Mouse (Mus musculus): ENCODE measurements around the gene Rars. TPM values are rescaled to one million over a fixed set of nuclear protein-coding genes. Genes with fewer than 3 reads are reported as not detected.

Rars gene
- polyA plus RNA-seq (2015; fragmentation: Nextera tagmentation; extraction: Ambion mirVana): 73.9 and 78.9 TPM in 2 replicates

DNA sequence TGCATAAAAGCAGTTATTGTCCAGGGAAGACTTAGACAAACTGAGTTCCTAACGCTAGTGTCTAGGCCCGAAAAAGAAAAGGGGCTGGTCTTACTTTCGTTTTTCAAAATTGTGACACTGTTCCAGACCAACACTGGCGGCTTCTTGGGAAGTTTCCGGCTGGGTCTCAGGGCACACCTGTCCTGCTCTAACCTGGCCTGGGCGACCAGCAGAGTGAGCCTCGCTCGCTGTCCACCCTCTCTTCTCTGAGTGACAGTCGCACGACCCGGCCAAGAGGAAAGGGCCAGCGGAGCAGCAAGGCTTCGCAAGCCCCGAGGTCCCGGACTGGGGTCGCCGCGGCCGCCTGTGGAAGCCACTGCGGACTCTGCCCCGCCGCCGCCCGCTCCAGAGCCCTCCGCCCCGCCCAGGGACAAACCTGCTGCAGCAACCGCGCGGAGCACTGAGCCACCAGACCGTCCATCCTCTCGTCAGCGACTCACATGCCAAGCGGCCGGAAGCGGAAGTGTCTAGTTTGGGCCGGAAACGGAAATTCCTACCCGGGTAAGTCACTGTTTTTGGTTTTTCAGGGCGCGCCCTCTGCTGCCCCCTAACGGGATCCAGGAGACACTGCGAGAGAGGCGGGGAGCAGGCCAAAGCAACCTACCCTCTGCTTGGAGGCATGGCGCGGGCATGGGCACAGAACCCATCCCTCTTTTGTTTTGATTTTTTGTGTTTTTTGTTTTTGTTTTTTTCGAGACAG lies at the start of gene Rars:
Gene Rars, minus strand, starts transcription at position 485 of the 739 bp plus-strand sequence.
- H3K9me3 ChIP-seq: no peaks in the 10 kb centered on the region
- WGBS: 4% methylated on average over 42 of the region's 46 CpGs
- H3K4me2 ChIP-seq: peak within 1 kb of the TSS; percentile 86
- 0 out of 2 replicates have a peak within 1 kb of the TSS, but pooled peaks have one; percentile 10 for H3K27ac ChIP-seq (replicated peaks)
- H3K27me3 ChIP-seq: no peaks in the 10 kb centered on the region
- H3K4me3 ChIP-seq: peak within 1 kb of the TSS; percentile 92
- H3K36me3 ChIP-seq: peaks cover 32% of the 10 kb centered on the region
- H3K4me1 ChIP-seq (replicated peaks): peaks cover 39% of the 10 kb centered on the region
- peak within 1 kb of the TSS; percentile 86 for H3K9ac ChIP-seq
- ATAC-seq (ENCODE audit: low read depth): peak; percentile 78

DNA sequence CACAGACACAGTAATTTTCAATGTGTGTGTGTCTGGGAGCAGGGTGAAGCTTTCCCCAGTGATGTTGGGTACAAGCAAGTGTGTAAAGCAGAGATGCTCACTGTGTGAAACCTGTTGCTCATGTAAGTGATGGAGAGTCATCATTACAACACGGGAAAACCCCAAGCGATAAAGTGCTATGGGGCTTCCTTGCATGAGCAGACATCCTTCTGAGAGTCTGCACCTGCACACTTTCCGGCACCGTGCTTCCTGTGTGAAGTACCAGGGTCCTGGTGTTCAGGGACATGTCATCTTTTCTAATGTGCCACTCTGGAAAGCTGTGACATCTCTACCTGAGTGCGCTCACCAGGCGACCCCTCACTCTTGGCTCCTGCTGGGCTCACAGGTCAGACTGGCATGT lies 48.5 kb upstream of the Rars start:
- H3K27me3 ChIP-seq: no peaks in the 10 kb centered on the region
- H3K9me3 ChIP-seq: no peaks in the 10 kb centered on the region
- no peak overlapping the region for H3K4me2 ChIP-seq
- H3K4me3 ChIP-seq: no peak overlapping the region
- H3K9ac ChIP-seq: no peak overlapping the region
- 0 out of 2 replicates have a peak, but pooled peaks cover 16% of the 10 kb centered on the region for H3K36me3 ChIP-seq
- peaks cover 23% of the 10 kb centered on the region for H3K4me1 ChIP-seq (replicated peaks)
- H3K27ac ChIP-seq (replicated peaks): no peak overlapping the region
- WGBS: 98% methylated on average over 6 of the region's 6 CpGs
- no peak for ATAC-seq (ENCODE audit: low read depth)

DNA sequence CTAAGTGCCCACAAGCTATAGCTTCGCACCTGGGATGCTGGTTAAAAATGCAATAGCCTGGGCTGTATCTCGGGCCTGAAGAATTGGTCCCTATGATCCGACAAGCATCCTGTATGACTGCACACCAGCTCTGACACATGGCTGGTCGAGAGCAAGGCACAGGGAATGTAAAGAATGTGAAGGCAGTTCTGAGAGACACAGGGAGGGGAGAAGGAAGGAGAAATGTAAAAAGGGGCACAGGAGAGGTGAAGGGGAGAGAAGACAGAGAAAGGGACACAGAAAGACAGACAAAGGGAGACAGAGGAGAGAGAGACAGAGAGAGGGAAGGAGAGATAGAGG lies 44.2 kb upstream of the Rars start:
- 36% methylated on average over 4 of the region's 4 CpGs for WGBS
- H3K9me3 ChIP-seq: no peaks in the 10 kb centered on the region
- no peak for ATAC-seq (ENCODE audit: low read depth)
- H3K4me3 ChIP-seq: no peak overlapping the region
- H3K9ac ChIP-seq: peak overlapping the region; percentile 31; the same call in 1 of the 2 replicates
- peak overlapping the region; percentile 74 for H3K27ac ChIP-seq (replicated peaks)
- H3K4me1 ChIP-seq (replicated peaks): peaks cover 58% of the 10 kb centered on the region
- peaks cover 17% of the 10 kb centered on the region; the same call in 1 of the 2 replicates for H3K36me3 ChIP-seq
- H3K27me3 ChIP-seq: no peaks in the 10 kb centered on the region
- no peak overlapping the region for H3K4me2 ChIP-seq

DNA sequence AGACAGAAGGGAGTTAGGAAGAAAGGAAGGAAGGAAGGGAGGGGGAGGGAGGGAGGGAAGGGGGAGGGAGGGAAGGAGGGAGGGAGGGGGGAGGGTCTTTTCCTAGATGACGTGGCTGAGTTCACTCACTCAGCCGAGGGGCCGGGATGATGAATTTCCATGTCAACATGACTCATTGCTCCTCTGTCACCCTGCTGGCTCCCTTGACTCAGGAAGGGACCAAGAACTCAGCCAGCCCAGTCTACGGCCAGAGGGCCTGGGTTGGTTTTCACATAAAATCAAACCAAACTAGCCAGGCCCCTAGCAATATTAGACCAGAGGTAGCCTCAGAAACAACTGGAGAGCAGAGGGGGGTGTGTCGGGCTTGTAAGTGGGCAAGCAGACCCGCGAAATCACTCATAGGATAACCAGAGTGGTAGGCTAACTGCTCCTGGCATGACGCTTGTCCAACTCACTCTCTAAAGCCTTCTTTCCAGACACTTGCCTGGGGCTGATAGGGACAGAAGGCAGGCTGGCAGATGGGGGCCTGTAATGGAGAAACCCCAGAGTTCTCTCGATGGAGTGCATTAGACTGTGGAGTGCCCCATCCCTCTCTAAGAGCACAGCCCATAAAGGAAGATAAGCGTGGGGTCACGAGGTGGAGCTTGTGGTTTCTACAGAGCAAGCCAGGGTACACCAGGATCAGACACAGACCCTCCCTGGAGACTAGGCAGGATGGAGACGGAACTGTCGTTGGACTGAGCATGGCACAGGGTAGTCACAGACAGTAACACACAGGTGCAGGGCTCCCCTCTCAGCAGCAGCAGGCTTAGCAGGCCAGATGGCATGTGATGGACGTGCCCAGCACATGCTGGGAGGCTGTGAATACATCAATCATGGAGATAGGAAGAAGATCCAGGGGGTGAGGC lies 43.6 kb upstream of the Rars start:
- peak; percentile 77 for ATAC-seq (ENCODE audit: low read depth)
- Histone ChIP-seq H3K9ac (peak overlapping the region; percentile 31; the same call in 1 of the 2 replicates), H3K4me2 (no peak overlapping the region), H3K27me3 (no peaks in the 10 kb centered on the region), H3K36me3 (peaks cover 12% of the 10 kb centered on the region; the same call in 1 of the 2 replicates), H3K27ac (replicated peaks) (peak overlapping the region; percentile 74), H3K9me3 (no peaks in the 10 kb centered on the region), H3K4me3 (no peak overlapping the region), H3K4me1 (replicated peaks) (peaks cover 60% of the 10 kb centered on the region)
- WGBS: 33% methylated on average over 14 of the region's 14 CpGs

DNA sequence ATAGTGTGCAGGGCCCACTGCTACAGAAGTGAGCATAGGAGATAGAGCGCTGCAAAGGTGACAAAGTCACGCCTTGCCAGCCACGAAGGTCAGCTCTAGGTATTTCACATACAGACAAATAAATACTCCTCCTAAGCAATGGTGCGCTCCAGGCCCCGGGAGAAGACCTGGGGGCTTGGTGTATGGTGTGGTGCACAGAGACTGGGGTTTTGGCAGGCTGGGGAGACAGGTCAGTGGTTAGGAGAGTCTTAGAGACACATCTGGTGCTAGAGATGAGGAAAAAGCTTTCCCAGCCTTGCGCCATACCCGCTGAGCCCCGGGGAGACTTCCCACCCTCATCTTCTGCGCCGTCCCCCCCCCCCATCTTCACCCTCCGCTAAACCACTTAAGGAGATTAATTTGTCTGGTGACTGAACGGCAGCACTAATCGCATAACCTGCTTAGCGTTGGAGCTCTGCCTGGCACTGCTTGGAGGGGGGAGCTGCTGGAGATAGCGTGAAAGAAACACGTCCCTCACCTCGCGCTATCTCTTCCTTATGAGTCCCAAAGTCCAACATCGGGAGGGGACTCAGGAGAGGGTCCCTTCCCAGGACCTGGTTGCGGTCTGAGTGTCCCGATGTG lies 39.4 kb upstream of the Rars start:
- Histone ChIP-seq H3K4me1 (replicated peaks) (peaks cover 47% of the 10 kb centered on the region), H3K27ac (replicated peaks) (peak overlapping the region; percentile 62), H3K9ac (peak overlapping the region; percentile 49), H3K36me3 (peaks cover 20% of the 10 kb centered on the region), H3K4me3 (peak overlapping the region; percentile 5; the same call in 1 of the 2 replicates), H3K4me2 (peak overlapping the region; percentile 43), H3K27me3 (no peaks in the 10 kb centered on the region), H3K9me3 (no peaks in the 10 kb centered on the region)
- ATAC-seq (ENCODE audit: low read depth): peak; percentile 41
- 36% methylated on average over 21 of the region's 21 CpGs for WGBS

DNA sequence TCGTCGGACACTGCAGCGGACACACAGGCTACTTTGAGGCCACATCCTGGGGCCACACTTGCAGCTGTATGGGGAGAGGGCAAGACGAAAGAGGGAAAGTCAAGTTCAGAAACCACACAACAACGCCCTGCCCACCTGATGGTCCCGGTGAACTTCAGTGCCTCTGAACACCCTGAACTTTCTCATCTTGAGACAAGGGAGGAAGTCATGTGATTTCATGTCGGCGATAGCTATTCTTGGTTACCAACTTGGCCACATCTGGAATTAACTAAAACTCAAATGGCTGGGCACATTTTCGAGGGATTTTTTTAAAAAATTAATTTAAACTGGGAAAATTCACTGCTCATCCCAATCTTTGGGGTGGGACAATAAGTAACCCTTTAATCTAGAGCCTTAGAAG lies 36.7 kb upstream of the Rars start:
- Histone ChIP-seq H3K9me3 (no peaks in the 10 kb centered on the region), H3K9ac (no peak overlapping the region), H3K4me1 (replicated peaks) (peaks cover 35% of the 10 kb centered on the region), H3K27me3 (no peaks in the 10 kb centered on the region), H3K36me3 (peaks cover 26% of the 10 kb centered on the region), H3K27ac (replicated peaks) (no peak overlapping the region), H3K4me2 (no peak overlapping the region), H3K4me3 (no peak overlapping the region)
- ATAC-seq (ENCODE audit: low read depth): no peak
- 88% methylated on average over 9 of the region's 9 CpGs for WGBS

DNA sequence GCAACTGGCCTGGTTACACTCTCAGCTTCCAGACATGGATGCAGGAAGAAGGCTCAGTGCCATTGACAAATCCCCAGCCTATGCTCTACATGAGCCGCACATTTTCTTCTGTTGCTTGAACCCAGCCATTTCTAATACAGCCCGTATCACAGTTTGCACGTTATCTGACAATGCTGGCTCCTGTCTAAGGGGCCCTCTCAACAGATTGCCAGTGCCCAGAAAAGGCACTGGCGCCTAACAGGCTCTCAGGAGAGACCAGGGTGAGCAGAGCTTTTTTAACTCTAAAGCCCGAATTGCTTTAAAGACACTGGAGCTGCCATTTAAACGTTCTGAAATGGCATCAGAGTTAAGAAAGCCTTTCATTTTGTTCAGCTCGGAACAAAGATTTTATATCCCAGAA lies 31.8 kb upstream of the Rars start:
- Histone ChIP-seq H3K27me3 (no peaks in the 10 kb centered on the region), H3K36me3 (peaks cover 20% of the 10 kb centered on the region), H3K9ac (0 out of 2 replicates have a peak overlapping the region, but pooled peaks have one; percentile 2), H3K4me3 (no peak overlapping the region), H3K4me2 (no peak overlapping the region), H3K4me1 (replicated peaks) (peaks cover 35% of the 10 kb centered on the region), H3K9me3 (no peaks in the 10 kb centered on the region), H3K27ac (replicated peaks) (peak overlapping the region; percentile 94)
- WGBS: 27% methylated on average over 7 of the region's 7 CpGs
- ATAC-seq (ENCODE audit: low read depth): no peak

DNA sequence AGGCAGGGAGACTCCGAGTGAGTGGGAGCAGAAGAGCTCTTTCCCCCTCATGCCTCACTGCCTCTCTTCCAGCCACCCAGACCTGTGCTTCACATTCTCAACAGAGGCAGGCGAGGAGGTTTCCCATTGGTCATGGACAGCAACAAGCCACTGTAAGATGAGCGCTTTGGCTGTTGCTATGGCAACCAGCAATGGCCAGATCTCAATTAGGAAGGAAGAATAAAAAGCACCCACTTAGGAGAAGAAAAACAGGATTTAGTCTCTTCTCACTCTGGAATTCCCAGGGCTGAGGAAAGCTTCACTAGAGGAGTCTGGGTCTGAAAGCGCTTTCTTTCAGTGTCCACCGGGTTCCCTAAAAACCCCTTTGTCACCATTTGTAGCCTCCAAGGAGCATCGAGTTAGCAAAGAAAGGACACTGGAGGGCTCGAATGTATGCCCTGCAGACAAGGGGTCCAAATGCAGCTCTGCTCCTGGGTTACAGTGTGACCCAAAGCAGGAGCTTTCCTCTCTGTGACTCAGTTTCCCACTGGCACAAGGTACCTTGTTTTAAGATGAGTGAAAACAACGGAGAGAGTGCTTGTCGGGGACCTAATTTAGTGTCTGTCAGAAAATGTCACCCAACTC lies 30.8 kb upstream of the Rars start:
- Histone ChIP-seq H3K36me3 (peaks cover 16% of the 10 kb centered on the region), H3K4me2 (peak overlapping the region; percentile 30), H3K27ac (replicated peaks) (peak overlapping the region; percentile 94), H3K4me1 (replicated peaks) (peaks cover 37% of the 10 kb centered on the region), H3K27me3 (no peaks in the 10 kb centered on the region), H3K9me3 (no peaks in the 10 kb centered on the region), H3K4me3 (no peak overlapping the region), H3K9ac (peak overlapping the region; percentile 55)
- WGBS: 10% methylated on average over 9 of the region's 9 CpGs
- peak; percentile 92 for ATAC-seq (ENCODE audit: low read depth)

DNA sequence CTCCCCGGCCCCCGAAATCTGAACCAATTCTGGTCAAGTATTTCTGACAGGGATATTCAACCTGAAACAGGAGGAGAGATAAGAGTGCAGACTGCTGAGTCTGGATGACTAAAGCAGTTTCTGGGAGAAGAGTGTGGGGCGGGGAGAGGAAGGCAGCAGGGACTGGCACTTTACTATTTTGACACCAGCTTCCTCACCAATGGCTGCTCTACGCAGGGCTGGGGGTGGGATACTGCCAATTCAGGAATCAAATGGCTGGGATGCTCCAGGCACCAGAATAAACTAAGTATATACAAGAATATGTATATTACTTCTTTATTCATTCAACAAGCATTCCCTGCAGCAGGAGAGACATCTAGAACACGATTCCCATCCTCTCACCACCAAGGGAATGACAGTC lies 29.3 kb upstream of the Rars start:
- peak overlapping the region; percentile 94; the same call in 1 of the 2 replicates for H3K27ac ChIP-seq (replicated peaks)
- no peak overlapping the region for H3K4me3 ChIP-seq
- WGBS: 87% methylated on average over 5 of the region's 5 CpGs
- ATAC-seq (ENCODE audit: low read depth): no peak
- H3K27me3 ChIP-seq: no peaks in the 10 kb centered on the region
- peaks cover 40% of the 10 kb centered on the region for H3K4me1 ChIP-seq (replicated peaks)
- no peak overlapping the region for H3K4me2 ChIP-seq
- no peaks in the 10 kb centered on the region for H3K9me3 ChIP-seq
- H3K9ac ChIP-seq: no peak overlapping the region
- H3K36me3 ChIP-seq: peaks cover 9% of the 10 kb centered on the region

DNA sequence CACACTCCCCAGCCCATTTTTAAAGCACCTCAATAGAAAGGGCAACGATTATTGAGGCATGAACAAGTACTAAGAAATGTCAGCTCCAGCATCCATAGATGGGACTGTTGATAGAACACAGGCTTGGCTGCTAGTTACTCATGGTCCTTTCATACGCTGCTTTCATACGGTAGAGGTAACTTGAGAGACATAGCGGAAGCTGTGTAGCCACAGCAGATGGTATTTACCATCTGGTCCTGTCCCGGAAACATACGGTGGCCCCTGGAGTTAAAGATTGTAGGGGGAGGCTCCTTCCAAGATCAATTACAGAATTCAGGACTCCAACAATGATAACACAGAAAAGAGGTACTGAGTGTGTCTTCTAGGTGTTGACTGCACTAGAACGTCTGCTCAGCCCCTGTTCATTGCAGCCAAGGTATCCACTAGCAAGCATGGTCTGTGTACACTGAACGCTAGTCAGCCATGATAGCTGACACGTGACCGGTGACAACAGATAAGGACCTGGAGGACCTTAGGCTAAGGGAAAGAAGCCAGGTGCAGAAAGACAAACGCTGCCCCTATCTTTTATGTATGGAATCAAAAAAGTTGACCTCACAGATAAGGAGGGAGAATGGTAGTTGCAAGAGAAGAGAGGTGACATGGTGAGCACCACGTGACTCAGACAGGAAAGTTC lies 23.2 kb upstream of the Rars start:
- H3K9me3 ChIP-seq: no peaks in the 10 kb centered on the region
- no peaks in the 10 kb centered on the region for H3K27me3 ChIP-seq
- H3K4me2 ChIP-seq: no peak overlapping the region
- no peak for ATAC-seq (ENCODE audit: low read depth)
- peak overlapping the region; percentile 75 for H3K27ac ChIP-seq (replicated peaks)
- peaks cover 4% of the 10 kb centered on the region; the same call in 1 of the 2 replicates for H3K36me3 ChIP-seq
- WGBS: 65% methylated on average over 12 of the region's 12 CpGs
- no peak overlapping the region for H3K4me3 ChIP-seq
- H3K4me1 ChIP-seq (replicated peaks): peaks cover 30% of the 10 kb centered on the region
- H3K9ac ChIP-seq: no peak overlapping the region
